Mouse (Mus musculus): ENCODE results near the gene Cirbp.

DNA sequence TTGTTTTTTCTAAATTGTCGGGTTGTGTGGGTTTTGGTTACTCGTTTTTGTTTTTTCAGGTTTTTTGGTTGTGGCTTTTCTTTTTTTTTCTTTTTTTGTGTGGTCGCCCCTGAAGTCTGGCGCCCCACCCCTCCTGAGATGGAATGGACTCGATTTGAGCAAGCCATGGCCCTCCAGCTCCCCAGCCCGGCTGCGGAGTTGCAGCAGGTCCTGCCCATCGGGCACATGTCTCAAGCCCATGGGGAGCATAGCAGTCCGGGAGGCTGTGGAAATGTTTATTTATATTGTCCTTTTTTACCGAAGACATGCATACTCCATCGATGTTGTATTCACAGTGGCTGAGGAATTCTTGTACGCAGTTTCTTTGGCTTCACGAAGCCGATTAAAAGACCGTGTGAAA, 5.5 kb downstream of the Cirbp start:
- no peak for TF ChIP-seq TAL1 (IDR thresholded peaks at IDR 0.05; ENCODE audit: low read length)
- no peak for TF ChIP-seq GATA1 (IDR thresholded peaks at IDR 0.05; ENCODE audit: low read length)
